Mouse (Mus musculus) urinary bladder, adult 18-20 months (tissue): ENCODE data around the gene Eef2kmt.

Source experiments
- DNase-seq, 2 experiments: peaks; one replicate each; pipeline ENCODE4 v3.0.0; 2022; ENCODE audit warnings: low spot score in 2 of 2, mixed read lengths in 2 of 2

Gene Eef2kmt

GRCm38 (mm10) chr16:5222140-5222539, 33.6 kb downstream of the Eef2kmt start, which contains the start of gene AU021092:
AU021092 (minus strand) TSS chr16:5222299.
- no peak for DNase-seq

- DNase-seq, result no peak
Measured at GRCm38 (mm10) chr16:5221403-5221802, 34.4 kb downstream of the Eef2kmt start.

GRCm38 (mm10) chr16:5217341-5218133, 38.2 kb downstream of the Eef2kmt start:
- no peak for DNase-seq

- DNase-seq, result no peak
Measured at GRCm38 (mm10) chr16:5216686-5217085, 39.1 kb downstream of the Eef2kmt start.

GRCm38 (mm10) chr16:5214126-5214525, 41.7 kb downstream of the Eef2kmt start:
- DNase-seq, result no peak

GRCm38 (mm10) chr16:5212150-5212549, 43.6 kb downstream of the Eef2kmt start:
- no peak for DNase-seq

- no peak for DNase-seq
Measured at GRCm38 (mm10) chr16:5210365-5210764, 45.4 kb downstream of the Eef2kmt start.

GRCm38 (mm10) chr16:5206051-5206450, 49.7 kb downstream of the Eef2kmt start:
- no peak for DNase-seq

GRCm38 (mm10) chr16:5205431-5205970, 50.3 kb downstream of the Eef2kmt start:
- no peak for DNase-seq

GRCm38 (mm10) chr16:5203668-5204433, 51.9 kb downstream of the Eef2kmt start, which contains the start of gene Nagpa:
Nagpa (minus strand) TSS chr16:5204012.
- peak; percentile 67 to 78 for DNase-seq

GRCm38 (mm10) chr16:5203200-5203599, 52.6 kb downstream of the Eef2kmt start:
- peak in 1 of 2 experiments; percentile 39 for DNase-seq

- peak in 1 of 2 experiments; percentile 35 for DNase-seq
Measured at GRCm38 (mm10) chr16:5202681-5203080, 53.1 kb downstream of the Eef2kmt start.

- DNase-seq, result peak in 1 of 2 experiments; percentile 11
Measured at GRCm38 (mm10) chr16:5195080-5195479, 60.7 kb downstream of the Eef2kmt start.
